Mouse (Mus musculus) embryonic facial prominence, embryonic 10.5 days (tissue): ENCODE measurements around the gene Olfr970. TPM values are rescaled to one million over a fixed set of nuclear protein-coding genes. Genes with fewer than 3 reads are reported as not detected.
"Not testable (repeated sequence)": the region's sequence is repeated elsewhere in the genome, so short reads cannot be mapped to it uniquely, and the experiment has no call there.

Source experiments
- DNase-seq: peaks from one replicate; pipeline ENCODE4 v3.0.0-alpha.2; 2017; ENCODE audit warnings: low spot score
- H3K27ac ChIP-seq: fragments of 300-500 bp; sonication (generic); replicated peaks from 2 replicates; pipeline ENCODE4 v1.5.1; 2016; ENCODE audit warnings: mild to moderate bottlenecking
- H3K27me3 ChIP-seq: fragments of 300-500 bp; sonication (generic); replicated peaks from 2 replicates; pipeline ENCODE4 v1.6.1; 2016; ENCODE audit warnings: low read depth, mild to moderate bottlenecking; ENCODE audit not compliant: poor library complexity, severe bottlenecking
- H3K36me3 ChIP-seq: fragments of 300-500 bp; sonication (generic); replicated peaks from 2 replicates; pipeline ENCODE4 v1.6.1; 2016; ENCODE audit warnings: mild to moderate bottlenecking, moderate library complexity
- H3K4me1 ChIP-seq: fragments of 300-500 bp; sonication (generic); 2 replicates; pipeline ENCODE4 v1.6.1; 2016
- H3K4me3 ChIP-seq: fragments of 300-500 bp; sonication (generic); 2 replicates; pipeline ENCODE4 v1.5.1; 2016; ENCODE audit warnings: mild to moderate bottlenecking, moderate library complexity
- H3K9me3 ChIP-seq: fragments of 300-500 bp; sonication (generic); 2 replicates; pipeline ENCODE4 v1.6.1; 2016; ENCODE audit warnings: mild to moderate bottlenecking
- WGBS: fragments of 180-500 bp; shearing (Covaris S2); methylation state at CpG from one replicate; pipeline ENCODE4 v1.1.7; 2016; 5-methylcytosine and 5-hydroxymethylcytosine counted together
- polyA plus RNA-seq: library from polyadenylated mRNA; unstranded; fragments of >200 nt; fragmentation: Nextera tagmentation; extraction: Ambion mirVana; gene quantifications from 2 replicates; pipeline ENCODE4 v1.2.1, GENCODE M21; 2016

Olfr970 gene
- polyA plus RNA-seq: not detected in 2 replicates

DNA sequence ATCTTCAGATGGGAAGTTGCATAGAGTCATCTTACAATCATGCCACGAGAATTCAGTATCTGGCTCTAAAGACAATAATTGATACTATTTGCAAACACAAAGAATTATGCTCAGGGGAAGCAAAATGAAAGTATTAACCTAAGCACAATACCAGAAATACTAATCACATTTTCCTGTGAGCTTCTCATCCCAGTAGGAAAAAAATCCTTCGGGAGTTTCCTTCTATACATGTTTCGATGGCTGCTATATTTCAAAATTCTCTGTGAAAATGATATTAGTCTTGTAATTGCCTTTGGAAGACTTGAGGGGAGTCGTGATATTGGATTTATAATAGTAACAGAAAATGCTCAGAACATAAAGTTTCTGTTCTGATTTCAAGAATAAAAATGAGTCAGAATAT lies at the start of gene Olfr970:
TSS of gene Olfr970 (plus strand) at position 301 of the 400 bp plus-strand sequence.
- 81% methylated on average over 4 of the region's 4 CpGs for WGBS

DNA sequence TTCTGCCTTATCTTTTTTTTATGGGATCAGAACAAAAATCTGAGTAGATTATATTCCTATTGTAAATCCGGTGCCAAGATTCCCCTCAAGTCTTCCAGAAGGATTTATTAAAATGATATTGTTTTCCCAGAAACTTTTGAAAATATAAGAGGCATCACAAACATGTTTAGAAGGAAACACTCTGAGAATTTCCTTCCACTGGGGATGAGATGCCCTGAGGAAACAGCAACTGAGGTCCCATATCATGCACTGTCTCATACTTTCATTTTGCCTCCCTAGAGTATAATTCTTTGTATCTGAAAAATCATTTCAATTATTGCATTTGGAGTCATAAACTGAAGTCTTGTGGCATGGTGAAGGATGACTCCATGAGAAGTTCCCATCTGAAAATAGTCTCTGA lies 25.5 kb upstream of the Olfr970 start, which contains the start of gene Olfr968:
TSS of gene Olfr968 (minus strand) at position 101 of the 400 bp plus-strand sequence.
- DNase-seq: no peak
- WGBS: 79% methylated on average over 1 of the region's 1 CpGs
- H3K4me1 ChIP-seq: no peaks in the 10 kb centered on the region

More for the DNA sequence above, at the start of gene Olfr970:
- Histone ChIP-seq H3K4me3 (no peak within 1 kb of the TSS), H3K4me1 (no peaks in the 10 kb centered on the region), H3K27ac (no peak within 1 kb of the TSS), H3K27me3 (no peaks in the 10 kb centered on the region), H3K36me3 (no peaks in the 10 kb centered on the region), H3K9me3 (no peaks in the 10 kb centered on the region)
- DNase-seq: no peak

DNA sequence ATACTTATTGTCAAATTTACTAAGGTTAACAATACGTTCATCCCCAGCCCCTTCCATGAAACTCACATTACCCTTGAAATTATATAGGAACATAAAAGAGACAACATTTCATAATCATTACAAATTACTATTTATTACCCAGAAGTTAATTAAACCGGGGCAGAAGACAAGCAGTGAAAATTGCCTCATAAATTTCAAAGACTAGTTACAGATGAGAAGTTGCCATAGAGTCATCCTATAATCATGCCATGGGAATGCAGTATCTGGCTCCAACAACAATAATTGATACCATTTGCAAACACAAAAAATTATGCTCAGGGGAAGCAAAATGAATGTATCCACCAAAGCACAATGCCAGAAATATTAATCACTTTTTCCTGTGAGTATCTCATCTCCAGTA lies 18.1 kb upstream of the Olfr970 start, which contains the start of gene Olfr969:
TSS of gene Olfr969 (plus strand) at position 388 of the 400 bp plus-strand sequence.
- Histone ChIP-seq H3K36me3 (no peaks in the 10 kb centered on the region), H3K4me1 (no peaks in the 10 kb centered on the region), H3K27ac (no peak within 1 kb of the TSS), H3K4me3 (no peak within 1 kb of the TSS), H3K9me3 (no peaks in the 10 kb centered on the region), H3K27me3 (no peaks in the 10 kb centered on the region)
- no peak for DNase-seq
- WGBS: 77% methylated on average over 2 of the region's 2 CpGs

More for the DNA sequence above, 25.5 kb upstream of the Olfr970 start, which contains the start of gene Olfr968:
- Histone ChIP-seq H3K36me3 (no peaks in the 10 kb centered on the region), H3K9me3 (no peaks in the 10 kb centered on the region), H3K27me3 (no peaks in the 10 kb centered on the region), H3K4me3 (no peak within 1 kb of the TSS), H3K27ac (no peak within 1 kb of the TSS)

DNA sequence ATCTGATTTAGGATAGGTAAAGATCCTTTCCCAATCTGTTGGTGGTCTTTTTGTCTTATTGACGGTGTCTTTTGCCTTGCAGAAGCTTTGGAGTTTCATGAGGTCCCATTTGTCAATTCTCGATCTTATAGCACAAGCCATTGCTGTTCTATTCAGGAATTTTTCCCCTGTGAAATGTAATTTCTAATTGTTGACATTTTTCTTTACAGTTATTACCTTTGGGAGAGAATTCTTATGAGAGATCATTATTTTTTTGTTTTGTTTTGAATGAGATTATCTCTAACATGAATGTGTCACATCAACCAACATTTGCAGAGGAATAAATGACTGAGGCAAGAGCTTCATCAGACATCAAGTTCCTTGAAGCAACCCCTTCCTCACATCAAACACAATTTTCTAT lies 27.9 kb downstream of the Olfr970 start, which contains the start of gene Olfr971:
TSS of gene Olfr971 (plus strand) at position 301 of the 400 bp plus-strand sequence.
- not testable (repeated sequence) for H3K27ac ChIP-seq, H3K4me3 ChIP-seq, H3K27me3 ChIP-seq, DNase-seq, H3K36me3 ChIP-seq, H3K4me1 ChIP-seq, H3K9me3 ChIP-seq
- 86% methylated on average over 2 of the region's 2 CpGs for WGBS

DNA sequence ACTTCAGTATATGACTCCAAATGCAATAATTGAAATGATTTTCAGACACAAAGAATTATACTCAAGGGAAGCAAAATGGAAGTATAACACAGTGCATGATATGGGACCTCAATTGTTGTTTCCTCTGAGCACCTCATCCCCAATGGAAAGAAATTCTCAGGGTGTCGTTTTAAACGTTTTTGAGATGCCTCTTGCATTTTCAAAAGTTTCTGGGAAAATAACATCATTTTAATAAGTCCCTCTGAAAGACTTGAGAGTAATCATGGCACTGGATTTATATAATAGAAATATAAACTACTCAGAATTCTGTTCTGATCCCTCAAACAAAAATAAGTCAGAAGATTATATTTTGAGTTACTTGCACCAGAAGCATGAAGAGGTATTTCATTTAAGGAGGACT lies 57.5 kb downstream of the Olfr970 start, which contains the start of gene Olfr972:
TSS of gene Olfr972 (plus strand) at position 301 of the 400 bp plus-strand sequence.
- WGBS: 71% methylated on average over 2 of the region's 2 CpGs
- no peak for DNase-seq
- no peak within 1 kb of the TSS for H3K27ac ChIP-seq

More for the DNA sequence above, 57.5 kb downstream of the Olfr970 start, which contains the start of gene Olfr972:
- Histone ChIP-seq H3K27me3 (no peaks in the 10 kb centered on the region), H3K9me3 (no peaks in the 10 kb centered on the region), H3K36me3 (no peaks in the 10 kb centered on the region), H3K4me3 (no peak within 1 kb of the TSS), H3K4me1 (no peaks in the 10 kb centered on the region)

Other genes with a start within 250 kb of the Olfr970 start
- gene Olfr959, start 233.3 kb upstream of the Olfr970 start, polyA plus RNA-seq: not detected in 2 replicates
- 6.8 and 10.4 TPM in 2 replicates for gene AW551984, start 204.5 kb upstream of the Olfr970 start, polyA plus RNA-seq
- not detected in 2 replicates for gene Olfr148, start 198.2 kb upstream of the Olfr970 start, polyA plus RNA-seq
- not detected in 2 replicates for gene Olfr960, start 187.5 kb upstream of the Olfr970 start, polyA plus RNA-seq
- not detected in 2 replicates for gene Olfr961, start 163.8 kb upstream of the Olfr970 start, polyA plus RNA-seq
- not detected in 2 replicates for gene Olfr963, start 141.7 kb upstream of the Olfr970 start, polyA plus RNA-seq
- gene Olfr149, start 101.7 kb upstream of the Olfr970 start, polyA plus RNA-seq: 0.05 TPM in 1 of 2 replicates, not detected in the other
- not detected in 2 replicates for gene Olfr965, start 97.5 kb upstream of the Olfr970 start, polyA plus RNA-seq
- gene Olfr150, start 77.9 kb upstream of the Olfr970 start, polyA plus RNA-seq: not detected in 2 replicates
- not detected in 2 replicates for gene Olfr967, start 62.6 kb upstream of the Olfr970 start, polyA plus RNA-seq
- gene Olfr968, start 25.6 kb upstream of the Olfr970 start, polyA plus RNA-seq: not detected in 2 replicates
- not detected in 2 replicates for gene Olfr969, start 17.9 kb upstream of the Olfr970 start, polyA plus RNA-seq
- gene Olfr971, start 28.0 kb downstream of the Olfr970 start, polyA plus RNA-seq: not detected in 2 replicates
- gene Olfr972, start 57.6 kb downstream of the Olfr970 start, polyA plus RNA-seq: not detected in 2 replicates
- gene Olfr229, start 98.5 kb downstream of the Olfr970 start, polyA plus RNA-seq: not detected in 2 replicates
- gene Olfr974, start 128.6 kb downstream of the Olfr970 start, polyA plus RNA-seq: not detected in 2 replicates
- gene Olfr975, start 143.2 kb downstream of the Olfr970 start, polyA plus RNA-seq: 0.05 TPM in 1 of 2 replicates, not detected in the other
- not detected in 2 replicates for gene Olfr976, start 152.3 kb downstream of the Olfr970 start, polyA plus RNA-seq
- not detected in 2 replicates for gene Olfr978, start 183.3 kb downstream of the Olfr970 start, polyA plus RNA-seq
- gene Olfr979, start 194.6 kb downstream of the Olfr970 start, polyA plus RNA-seq: not detected in 2 replicates
- gene Olfr980, start 200.7 kb downstream of the Olfr970 start, polyA plus RNA-seq: not detected in 2 replicates
- not detected in 2 replicates for gene Olfr981, start 212.6 kb downstream of the Olfr970 start, polyA plus RNA-seq